Mouse (Mus musculus) A20 (cell line): ENCODE data around the gene Hsf4.
"Not testable (repeated sequence)": the region's sequence is repeated elsewhere in the genome, so short reads cannot be mapped to it uniquely, and the experiment has no call there.

ENCODE experiments used
- DNase-seq: peaks from one replicate; pipeline ENCODE4 v3.0.0-alpha.2; 2011; ENCODE audit warnings: low read depth, low spot score

Hsf4 gene

DNA sequence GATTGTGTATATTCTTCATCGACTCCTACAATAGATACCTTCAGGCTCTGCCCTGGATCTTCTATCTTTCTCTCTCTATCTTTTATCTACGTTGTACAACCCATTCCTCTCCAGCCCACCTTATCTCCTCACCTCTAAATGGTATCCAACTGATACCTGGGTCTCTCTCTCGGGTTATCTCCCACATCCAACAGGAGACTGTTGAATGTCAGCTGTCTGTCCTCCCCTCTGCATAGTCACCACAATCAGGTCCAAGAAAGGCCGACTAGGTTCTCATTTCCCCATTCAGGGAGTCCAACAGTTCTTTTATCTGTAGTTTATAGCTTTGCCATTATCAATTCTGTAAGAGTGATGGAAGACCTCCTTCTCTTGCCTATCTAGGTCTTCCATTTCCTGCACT lies 12.6 kb downstream of the Hsf4 start:
- DNase-seq, result no peak

DNA sequence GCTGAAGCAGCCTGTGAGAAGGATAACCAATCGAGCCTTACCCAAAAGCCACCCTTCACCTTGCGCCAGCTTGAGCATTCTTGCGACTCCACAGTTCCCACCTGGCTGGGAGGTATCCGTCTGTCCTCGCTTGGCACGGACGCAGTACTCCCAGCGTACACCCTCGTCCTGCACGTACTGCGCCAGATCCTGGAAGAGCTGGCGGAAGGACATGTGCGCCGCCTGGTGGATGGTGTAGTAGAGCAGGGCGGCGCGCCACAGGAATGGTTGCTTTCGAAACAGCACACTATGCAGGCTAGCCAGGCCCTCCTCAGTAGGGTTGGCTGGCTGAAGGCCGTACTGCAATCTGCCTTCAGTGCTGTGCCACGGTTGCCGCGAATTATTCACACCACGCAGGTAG lies 13.5 kb downstream of the Hsf4 start:
- no peak for DNase-seq

DNA sequence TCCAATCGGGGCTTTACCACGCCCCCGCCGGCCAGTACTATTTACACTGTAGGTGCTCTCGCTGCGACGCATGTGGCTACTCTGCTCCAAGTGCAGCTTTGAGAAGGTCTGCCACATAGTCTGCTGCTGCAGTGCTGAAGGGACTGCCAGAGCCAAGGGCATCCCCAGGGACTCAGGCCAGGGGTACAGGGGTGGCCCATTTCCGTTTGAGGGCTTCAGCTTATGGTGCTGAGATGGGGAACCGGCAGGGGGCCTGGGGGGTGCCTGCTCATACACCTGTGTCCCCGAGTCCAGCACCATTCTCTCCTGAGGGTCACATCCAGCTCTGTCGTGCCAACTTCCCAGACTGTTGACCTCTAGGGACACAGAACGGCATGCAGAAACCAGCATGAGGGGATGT lies 15.9 kb downstream of the Hsf4 start:
- DNase-seq, result no peak

DNA sequence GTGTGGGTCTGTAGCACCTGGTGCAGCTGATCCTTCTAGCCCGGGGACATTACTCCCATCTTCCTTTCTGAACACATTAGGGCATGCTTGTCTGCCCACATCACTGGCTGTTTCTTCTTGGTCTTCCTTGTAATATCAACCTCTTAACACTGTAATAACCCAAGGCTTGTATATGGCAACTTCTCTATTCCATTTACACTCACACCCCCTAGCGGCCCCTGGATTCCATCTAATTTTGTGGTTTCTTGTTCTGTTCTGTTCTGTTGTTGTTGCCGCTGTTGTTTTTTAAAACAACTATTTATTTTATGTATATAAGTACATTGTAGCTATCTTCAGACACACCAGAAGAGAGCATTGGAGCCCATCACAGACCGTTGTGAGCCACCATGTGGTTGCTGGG lies 17.3 kb downstream of the Hsf4 start:
- DNase-seq, result no peak

DNA sequence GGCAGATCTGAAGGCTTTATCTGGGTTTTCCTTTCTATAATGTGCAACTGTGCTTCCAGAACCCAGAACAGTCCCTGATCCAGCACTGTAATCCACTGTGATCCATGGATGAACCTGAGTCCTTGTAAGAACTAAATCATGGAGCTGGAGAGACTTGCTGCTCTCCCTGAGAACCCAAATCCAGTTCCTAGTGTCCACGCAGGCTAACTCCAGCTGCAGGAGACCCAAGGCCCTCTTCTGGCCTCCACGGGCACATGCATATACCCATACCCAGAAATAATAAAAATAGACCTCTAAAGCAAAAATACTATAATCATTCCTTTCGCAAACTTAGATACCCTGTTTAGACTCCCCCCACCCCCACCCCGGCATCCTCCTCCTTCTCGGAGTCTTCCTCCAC lies 18.6 kb downstream of the Hsf4 start:
- no peak for DNase-seq

DNA sequence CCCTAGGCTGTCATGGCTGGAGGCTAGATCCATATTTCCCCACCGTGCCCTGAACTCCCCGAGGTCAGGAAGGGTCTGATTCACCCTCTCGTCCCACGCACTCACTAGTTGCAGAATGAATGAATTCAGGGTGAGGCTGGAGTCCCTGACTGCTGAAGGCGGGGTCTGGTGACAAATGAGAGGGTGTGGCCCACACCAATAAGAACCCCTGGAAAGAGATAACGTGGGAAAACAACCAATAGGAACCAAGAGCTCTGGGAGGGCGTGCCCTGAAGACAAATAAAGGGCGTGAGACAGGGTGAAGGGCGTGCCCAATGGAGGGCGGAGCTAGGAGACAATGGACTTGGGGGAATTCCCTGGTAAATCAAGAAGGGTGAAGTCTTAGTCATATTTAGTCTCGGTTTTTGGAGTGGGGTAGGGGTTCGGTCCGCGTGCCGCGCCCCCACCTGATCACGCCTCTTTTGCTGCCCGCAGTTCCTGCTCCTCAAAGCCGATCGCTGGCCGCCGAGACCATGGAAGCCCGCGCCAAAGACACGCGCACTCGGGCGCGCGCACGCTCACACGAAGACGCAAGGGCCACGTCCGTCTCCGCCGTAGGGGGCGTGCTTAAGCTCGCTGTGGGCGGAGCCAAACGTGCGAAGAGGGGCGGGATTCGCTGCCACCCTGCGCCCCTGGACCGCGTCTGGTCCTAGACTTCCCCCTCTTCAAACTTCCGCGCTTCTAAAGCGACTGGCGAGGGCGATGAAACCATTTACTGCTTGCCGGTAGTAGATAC lies 19.5 kb downstream of the Hsf4 start:
- DNase-seq, result peak; percentile 100

DNA sequence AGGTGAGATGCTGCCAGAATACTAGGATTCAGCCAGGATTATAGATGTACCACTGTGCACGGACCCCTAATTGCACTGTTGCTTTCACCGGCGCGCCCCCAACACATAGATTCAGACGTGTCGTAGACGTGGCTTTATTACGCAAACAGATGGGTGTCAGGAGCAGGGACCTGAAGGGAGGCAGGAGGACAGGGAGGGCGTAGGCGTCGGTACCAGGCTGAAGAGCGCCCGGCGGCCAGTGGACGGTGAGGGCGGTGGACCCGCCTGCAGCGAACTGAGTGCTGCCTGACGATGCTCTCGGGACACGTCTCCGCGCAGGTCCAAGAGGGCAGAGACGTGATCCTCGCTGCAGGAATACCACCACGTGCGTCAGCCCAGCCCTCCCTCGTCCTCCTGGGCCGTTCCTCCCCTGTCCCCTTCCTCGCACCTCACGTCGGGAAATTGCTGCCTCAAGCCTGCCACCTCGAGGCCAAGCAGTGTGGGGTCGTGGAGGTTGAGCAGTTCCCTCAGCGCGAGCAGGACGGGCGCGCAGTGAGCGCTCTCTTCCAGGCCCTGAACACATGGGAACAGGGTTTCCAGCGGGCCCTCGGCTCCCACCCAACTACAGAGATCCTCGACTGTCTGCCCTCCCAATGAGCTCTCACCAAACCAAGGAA lies 20.3 kb downstream of the Hsf4 start, which contains the start of gene 4931428F04Rik:
TSS of gene 4931428F04Rik (minus strand) at position 60 of the 656 bp plus-strand sequence.
- peak; percentile 72 for DNase-seq

DNA sequence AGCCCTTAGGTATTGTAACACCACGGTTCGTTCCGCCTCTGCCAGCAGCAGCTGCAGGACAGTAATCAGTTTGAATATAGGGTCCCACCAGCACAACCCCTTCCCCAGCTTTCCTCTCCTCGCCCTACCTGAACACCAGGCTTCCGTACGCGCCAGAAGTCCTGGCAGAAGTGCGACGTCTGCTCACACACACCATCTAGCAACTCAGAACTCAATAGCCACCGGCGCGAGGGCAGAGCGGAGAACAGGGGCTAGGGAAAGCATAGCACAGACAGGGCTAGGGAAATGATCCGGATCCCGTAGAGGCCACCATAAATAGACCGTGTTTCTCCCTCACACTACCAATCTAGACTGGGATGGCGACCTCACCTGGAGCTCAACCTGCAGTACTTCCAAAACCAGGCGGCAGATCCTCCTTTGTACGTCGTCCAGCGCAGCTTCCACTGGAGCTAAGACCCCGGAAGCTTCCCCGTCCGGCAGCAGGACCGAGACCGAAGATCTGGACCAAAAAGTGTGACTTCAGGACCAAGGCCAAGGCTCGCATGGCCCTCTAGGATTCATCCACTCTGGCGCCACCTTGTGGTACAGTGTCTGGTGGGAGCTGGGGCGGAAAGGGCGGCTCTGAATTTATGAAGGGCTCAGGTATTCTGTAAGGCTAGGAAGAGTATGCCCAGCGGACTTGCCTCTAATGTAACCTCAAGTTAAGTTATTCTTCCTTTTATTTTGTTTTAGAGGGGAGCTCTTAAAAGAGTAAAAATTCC lies 21.1 kb downstream of the Hsf4 start:
- DNase-seq, result peak; percentile 87

DNA sequence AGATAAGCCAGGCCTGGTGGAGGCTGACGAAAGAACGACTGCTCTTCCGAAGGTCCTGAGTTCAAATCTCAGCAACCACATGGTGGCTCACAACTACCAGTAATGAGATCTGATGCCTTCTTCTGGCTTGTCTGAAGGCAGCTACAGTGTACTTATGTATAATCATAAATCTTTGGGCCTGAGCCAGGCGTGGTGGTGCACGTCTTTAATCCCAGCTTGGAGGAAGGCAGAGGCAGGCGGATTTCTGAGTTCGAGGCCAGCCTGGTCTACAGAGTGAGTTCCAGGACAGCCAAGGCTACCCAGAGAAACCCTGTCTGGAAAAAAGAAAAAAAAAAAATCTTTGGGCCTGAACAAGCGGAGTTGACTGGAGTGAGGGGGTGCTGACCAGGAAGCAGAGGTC lies 21.8 kb downstream of the Hsf4 start:
- not testable (repeated sequence) for DNase-seq

DNA sequence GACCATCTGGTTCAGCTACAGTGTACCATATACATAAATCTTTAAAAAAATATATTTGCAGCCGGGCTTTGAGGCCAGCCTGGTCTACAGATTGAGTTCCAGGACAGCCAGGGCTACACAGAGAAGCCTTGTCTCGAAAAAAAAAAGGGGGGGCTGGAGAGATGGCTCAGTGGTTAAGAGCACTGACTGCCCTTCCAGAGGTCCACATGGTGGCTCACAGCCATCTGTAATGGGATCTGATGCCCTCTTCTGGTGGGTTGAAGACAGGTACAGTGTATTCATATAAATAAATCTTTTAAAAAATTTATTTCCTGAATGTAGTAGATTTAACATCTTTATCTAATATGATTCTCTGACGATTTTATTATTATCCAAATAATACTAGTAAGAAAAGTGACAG lies 22.2 kb downstream of the Hsf4 start:
- DNase-seq, result peak; percentile 48

DNA sequence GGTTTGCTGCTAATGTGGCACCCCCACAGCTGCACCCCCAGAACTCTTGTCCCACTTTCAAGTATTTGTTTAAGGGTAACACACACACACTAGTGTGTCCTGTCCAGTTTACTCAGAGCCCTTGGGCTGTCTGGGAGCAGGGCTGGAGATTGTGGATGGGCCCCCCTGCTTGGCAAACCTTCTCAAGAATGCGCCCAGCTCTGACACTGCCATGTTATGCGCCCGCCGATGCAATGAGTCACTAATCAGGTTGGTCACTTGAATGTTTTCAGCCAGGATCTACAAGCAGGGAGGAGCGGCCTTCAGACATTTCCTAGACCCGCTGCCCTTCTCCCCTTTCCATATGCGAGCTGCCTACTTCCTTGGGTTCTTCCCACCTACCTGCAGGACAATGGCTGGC lies 22.9 kb downstream of the Hsf4 start:
- DNase-seq, result no peak

DNA sequence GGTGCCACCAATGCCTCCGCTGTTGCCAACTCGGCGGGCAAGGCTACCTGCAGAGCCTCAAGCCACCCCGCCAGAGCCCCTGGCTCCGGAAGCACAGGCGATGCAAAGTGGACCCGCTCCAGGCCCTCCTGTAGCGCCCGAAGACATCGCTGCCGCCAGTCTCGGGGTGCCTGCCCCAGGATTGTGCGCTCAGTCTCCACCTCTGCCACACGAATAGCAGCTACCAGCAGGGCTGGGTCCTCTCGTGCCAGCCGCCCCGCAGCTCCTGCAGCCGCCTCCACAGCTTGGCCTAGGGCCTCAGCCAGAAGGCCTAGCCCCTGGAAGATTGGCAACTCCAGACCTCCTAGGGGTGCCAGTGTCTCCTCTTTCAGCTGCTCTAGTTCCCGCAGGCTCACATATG lies 23.8 kb downstream of the Hsf4 start:
- no peak for DNase-seq

DNA sequence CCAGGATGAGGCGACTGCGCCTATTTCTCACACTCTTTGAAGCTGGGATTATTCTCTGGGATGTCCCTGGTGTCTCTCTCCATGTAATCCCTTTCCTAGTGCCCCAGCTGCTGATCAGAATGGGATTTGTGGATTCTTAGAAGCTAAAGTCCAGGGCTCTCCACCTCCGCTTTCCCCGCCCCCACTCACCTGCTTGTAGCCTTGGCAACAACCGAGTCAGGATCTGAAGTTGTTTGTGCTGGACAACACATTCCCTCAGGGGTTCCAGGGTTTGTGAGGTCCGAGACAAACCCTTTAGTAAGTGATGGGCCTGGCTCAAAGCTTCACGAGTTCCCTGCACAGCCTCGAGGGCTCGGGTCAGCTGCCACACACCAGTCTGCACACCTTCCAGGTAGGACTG lies 25.2 kb downstream of the Hsf4 start:
- DNase-seq, result no peak

DNA sequence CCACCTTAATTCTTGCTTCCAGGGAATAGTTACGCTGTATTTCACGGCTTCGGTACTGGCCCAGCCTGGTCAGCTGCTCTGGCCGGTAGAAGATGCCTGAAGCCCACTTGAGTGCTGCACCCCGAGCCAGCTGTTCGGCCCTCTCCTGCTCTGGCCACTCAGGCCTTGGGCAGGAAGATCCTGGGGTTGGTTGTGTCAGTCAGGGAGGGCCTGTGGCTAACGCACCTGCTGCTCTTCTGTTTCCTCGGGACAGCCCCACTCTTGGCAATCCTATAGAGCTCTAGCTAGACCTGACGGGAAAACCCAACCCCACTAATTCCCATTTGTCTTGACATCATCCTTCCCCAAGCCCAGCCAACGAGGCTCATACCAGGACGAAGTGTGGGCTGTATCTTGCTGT lies 25.7 kb downstream of the Hsf4 start:
- no peak for DNase-seq

DNA sequence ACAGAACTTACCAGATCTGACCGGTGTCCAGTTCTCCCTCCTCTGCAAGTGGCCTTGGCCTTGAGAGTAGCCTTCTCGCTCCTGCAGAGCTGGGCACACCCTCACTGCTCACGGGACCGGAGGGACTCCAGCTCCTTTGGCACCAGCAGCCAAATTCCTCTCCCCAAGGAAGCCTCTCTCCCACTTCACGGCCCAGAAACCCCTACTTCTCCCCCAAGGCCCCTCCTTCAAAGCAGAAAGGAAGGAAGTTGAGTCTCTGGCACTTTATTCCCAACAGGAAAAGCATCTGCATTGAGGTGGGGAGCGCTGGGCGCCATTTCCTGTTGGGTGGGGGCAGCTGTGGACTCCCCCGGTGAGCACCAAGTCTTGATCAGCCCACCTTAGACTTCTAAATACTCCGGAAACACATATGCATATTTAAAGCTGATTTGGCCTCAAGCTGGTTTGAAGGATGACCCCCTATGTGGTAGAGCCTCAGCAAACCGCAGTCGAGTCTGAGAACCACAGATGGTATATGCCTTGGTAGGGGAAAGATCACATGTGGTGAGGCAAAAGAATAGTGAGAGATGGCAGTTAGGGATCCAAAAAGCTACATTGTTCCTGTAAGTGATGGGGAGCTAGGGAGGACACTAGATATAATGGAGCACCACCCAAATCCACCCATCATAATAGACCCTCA lies 26.4 kb downstream of the Hsf4 start, which contains the start of gene Exoc3l:
TSS of gene Exoc3l (minus strand) at position 207 of the 679 bp plus-strand sequence.
- no peak for DNase-seq

DNA sequence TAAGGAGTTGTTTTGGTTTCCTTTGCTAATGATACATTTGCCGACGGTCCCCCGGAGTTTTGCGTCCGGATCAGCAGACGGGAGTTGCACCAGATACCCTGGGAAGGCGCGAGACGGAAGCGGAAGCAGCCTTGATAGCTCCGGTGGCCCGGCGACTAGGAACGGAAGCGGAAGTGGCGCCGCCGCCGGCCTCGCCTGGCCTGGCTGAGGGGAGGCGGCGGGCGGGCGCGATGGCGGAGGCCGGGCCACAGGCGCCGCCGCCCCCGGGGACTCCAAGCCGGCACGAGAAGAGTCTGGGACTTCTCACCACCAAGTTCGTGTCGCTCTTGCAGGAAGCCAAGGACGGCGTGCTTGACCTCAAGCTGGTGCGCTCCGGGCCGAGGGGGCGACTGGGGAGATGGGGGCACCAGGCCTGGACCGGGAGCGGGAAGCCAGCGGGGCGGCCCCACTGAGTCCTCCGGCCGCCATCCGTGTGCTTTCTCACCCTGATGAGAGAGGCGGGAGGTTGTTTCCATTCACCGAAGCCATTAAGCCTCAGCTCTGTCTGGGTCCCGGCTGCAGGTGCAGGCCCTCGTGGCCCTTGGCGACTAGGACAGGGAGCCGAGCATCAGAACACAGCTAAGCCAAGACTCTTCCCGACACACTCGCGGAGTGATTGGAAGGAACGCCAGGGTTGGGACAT lies 28.1 kb downstream of the Hsf4 start, which contains the start of gene E2f4:
TSS of gene E2f4 (plus strand) at position 153 of the 682 bp plus-strand sequence.
- DNase-seq, result peak; percentile 94

DNA sequence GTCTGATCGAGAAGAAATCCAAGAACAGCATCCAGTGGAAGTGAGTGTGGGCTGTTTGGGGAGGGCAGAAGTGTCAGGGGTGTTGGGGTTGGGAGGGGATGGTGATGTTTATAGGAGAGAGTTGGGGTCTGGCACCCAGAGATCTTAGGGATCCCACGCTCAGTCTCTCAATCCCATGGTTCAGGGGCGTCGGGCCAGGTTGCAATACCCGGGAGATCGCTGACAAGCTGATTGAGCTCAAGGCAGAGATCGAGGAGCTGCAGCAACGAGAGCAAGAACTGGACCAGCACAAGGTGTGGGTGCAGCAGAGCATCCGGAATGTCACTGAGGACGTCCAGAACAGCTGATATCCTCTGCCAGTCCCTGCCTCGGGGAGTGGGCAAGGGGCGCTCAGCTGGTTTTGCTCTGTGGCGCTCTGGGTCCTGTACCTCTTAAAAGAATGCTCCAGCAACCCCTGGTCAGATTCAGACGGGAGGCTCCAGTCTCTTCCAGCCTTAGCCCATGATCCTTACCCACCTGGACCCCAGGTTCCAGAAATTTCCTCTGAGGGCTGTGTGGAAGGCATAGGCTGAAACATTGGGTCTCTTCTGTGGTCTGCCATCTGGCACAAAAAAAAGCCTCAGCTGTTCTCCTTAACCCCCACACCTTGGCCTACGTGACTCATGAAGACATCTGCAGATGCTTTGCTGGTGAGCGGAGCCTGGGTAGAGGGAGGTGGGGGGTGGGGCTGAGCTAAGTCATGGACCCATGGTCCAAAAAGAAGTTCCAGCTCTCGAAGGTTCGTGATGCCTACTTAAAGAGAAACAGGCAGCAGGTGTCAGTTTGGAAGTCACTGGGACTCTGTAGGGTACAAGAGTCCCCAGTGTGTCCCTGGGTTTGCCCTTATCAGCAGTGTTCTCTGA lies 29.0 kb downstream of the Hsf4 start:
- DNase-seq, result peak; percentile 47

DNA sequence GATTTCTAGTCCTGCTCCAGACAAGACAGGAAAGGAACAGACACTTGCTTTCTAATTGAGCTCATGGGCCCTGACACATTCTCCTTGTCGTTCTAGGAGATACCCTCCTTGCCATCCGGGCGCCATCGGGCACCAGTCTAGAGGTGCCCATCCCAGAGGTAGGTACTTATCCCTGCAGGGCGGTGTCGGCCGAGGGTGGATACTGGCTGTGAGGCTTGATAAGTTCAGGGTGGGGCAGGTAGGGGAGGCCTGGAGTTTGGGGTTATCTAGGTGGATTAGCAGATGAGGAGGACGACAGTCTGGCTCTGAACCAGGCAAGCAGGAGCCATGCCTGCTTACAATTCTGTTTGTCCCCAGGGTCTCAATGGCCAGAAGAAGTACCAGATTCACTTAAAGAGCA lies 30.4 kb downstream of the Hsf4 start:
- no peak for DNase-seq

DNA sequence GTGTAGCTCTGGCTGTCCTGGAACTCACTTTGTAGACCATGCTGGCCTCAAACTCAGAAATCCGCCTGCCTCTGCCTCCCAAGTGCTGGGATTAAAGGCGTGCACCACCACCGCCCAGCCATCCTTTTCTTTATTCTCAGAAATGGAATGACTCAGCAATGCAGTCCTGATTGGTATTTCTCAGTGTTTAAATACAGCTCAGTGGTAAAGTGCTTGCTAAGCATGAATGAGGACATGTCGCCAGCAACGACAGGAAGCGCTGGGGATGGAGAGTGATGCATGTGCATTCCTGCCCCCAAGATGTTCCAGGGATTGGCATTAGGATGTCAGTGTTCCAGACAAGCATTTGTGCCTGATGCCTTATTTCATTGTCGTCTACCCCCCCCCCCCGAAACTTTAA lies 33.8 kb downstream of the Hsf4 start:
- no peak for DNase-seq

DNA sequence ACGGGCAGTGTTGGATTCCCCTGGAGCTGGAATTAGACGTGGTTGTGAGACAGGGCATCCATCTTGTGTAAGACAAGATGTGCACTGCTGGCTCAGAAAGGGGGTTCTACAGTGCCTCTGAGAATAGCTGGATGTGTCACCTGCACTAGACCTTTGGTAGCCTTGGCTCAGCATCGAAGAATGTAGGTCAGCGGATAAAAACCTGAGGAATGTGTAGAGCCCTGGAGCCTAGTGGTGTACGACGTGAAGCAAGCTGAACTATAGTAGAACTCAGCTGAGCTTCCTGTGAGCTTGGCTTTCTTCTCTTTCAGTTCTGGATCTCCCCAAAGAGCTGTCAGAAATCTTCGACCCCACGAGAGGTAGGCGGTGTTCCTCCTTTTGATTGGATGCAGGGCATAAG lies 34.3 kb downstream of the Hsf4 start:
- no peak for DNase-seq
